ENCODE assay signal across 30 mouse cellular contexts in the genomic region with DNA sequence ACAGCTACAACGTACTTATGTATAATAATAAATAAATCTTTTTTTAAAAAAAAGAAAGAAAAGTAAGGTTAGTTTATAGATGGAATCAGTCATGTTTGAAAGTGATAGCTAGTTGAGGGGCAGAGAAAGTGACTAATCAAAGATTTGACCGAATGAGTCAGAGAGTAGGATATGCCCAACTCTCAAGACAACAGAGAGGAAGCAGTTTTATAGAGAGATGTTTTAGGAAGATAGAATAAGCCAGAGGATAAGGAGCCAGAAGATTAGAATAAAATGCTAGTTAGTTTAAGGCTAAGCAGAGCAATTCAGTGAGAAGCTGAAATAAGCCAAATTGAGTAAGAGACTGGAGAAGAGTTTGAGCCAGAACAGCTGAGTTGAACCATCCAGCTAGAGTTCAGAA. TPM values are rescaled to one million over a fixed set of nuclear protein-coding genes. Genes with fewer than 3 reads are reported as not detected.
DNase-seq lines count a peak whose midpoint lies in the region; ATAC-seq and TF ChIP-seq lines count a peak whose summit lies in the region.
"Had no signal": no experiment of that assay in that cellular context is flagged by ENCODE, and none has a peak within 500 bp of the region (broad histone marks: within the 10 kb centered on the region; RNA-seq: fewer than 3 reads in every experiment).

No protein-coding gene starts in this region.

- ATAC-seq in liver, embryonic 12.5 days = no peak
- ATAC-seq in G1E (ENCODE audit: extremely low read depth, insufficient number of reproducible peaks, low FRiP score, poor library complexity, severe bottlenecking) = peak; percentile 75
- ATAC-seq: activated CD4-positive, CD25-positive, alpha-beta regulatory T cell, adult 4 months; CD4-positive, CD25-positive, alpha-beta regulatory T cell, adult 4 months; Patski had no signal

- H3K9ac ChIP-seq in liver, adult 2 months (ENCODE audit: low read depth, low read length) = no peak overlapping the region
- H3K9ac ChIP-seq in liver, embryonic 12.5 days = no peak overlapping the region
- H3K9ac ChIP-seq in MEL (ENCODE audit: control insufficient read depth, low read depth, low read length, poor library complexity, severe bottlenecking) = no peak overlapping the region

- H3K9me3 ChIP-seq in liver, embryonic 12.5 days (replicated peaks) = no peaks in the 10 kb centered on the region
- H3K9me3 ChIP-seq in G1E (replicated peaks) = no peaks in the 10 kb centered on the region
- no peaks in the 10 kb centered on the region for H3K9me3 ChIP-seq in MEL (replicated peaks; ENCODE audit: insufficient read depth, low read length)

- no peak overlapping the region for H3K4me3 ChIP-seq in liver, adult 2 months (ENCODE audit: insufficient read depth, low read depth, low read length)
- no peak overlapping the region for H3K4me3 ChIP-seq in liver, embryonic 12.5 days
- H3K4me3 ChIP-seq in G1E (ENCODE audit: low read depth, low read length) (no peak overlapping the region), MEL (ENCODE audit: control insufficient read depth in 1 of 2, insufficient read depth in 1 of 2, low read depth in 2 of 2, low read length in 2 of 2) (no peak overlapping the region)

- peaks cover 34% of the 10 kb centered on the region for H3K4me1 ChIP-seq in liver, adult 2 months (ENCODE audit: control insufficient read depth, insufficient read depth, low read length)
- H3K4me1 ChIP-seq in liver, embryonic 12.5 days = peaks cover 20% of the 10 kb centered on the region
- H3K4me1 ChIP-seq in G1E (ENCODE audit: insufficient read depth, low read depth, low read length) (peaks cover 17% of the 10 kb centered on the region), MEL (ENCODE audit: control insufficient read depth in 1 of 2, insufficient read depth in 2 of 2, low read length in 2 of 2) (peaks cover 8 to 11% of the 10 kb centered on the region in 2 experiments)

- H3K27me3 ChIP-seq in liver, adult 2 months (ENCODE audit: control insufficient read depth, insufficient read depth, low read length) = no peaks in the 10 kb centered on the region
- H3K27me3 ChIP-seq in liver, embryonic 12.5 days (replicated peaks) = no peaks in the 10 kb centered on the region
- H3K27me3 ChIP-seq in G1E (ENCODE audit: insufficient read depth, low read length) (no peaks in the 10 kb centered on the region), MEL (ENCODE audit: control insufficient read depth in 1 of 2, insufficient read depth in 2 of 2, low read length in 2 of 2) (no peaks in the 10 kb centered on the region)
- H3K27me3 ChIP-seq: CH12.LX, Patski had no signal

- TF ChIP-seq EP300 in MEL (IDR thresholded peaks at IDR 0.05; ENCODE audit: low read depth in 1 of 2, low read length in 2 of 2) = peak; percentile 8 to 23; a peak in 1 of 4 replicates

- H3K4me2 ChIP-seq in liver, embryonic 12.5 days = no peak overlapping the region

- TF ChIP-seq CTCF in liver, adult 2 months (IDR thresholded peaks at IDR 0.05; ENCODE audit: low read depth, low read length) = no peak
- no peak for TF ChIP-seq CTCF in G1E (IDR thresholded peaks at IDR 0.05; ENCODE audit: low read depth, low read length)
- no peak for TF ChIP-seq CTCF in MEL (IDR thresholded peaks at IDR 0.05 in 2 of 3, conservative IDR thresholded peaks at IDR 0.05 in 1 of 3; ENCODE audit: control insufficient read depth in 1 of 3, insufficient read depth in 1 of 3, low read depth in 2 of 3, low read length in 3 of 3, poor library complexity in 1 of 3, severe bottlenecking in 1 of 3)

- WGBS in liver, adult 2 months = 88% methylated on average over 2 of the region's 2 CpGs
- 66% methylated on average over 2 of the region's 2 CpGs for WGBS in liver, embryonic 12.5 days (ENCODE audit: insufficient replicate concordance)

- H3K36me3 ChIP-seq in liver, adult 2 months (ENCODE audit: control insufficient read depth, insufficient read depth, low read length) = peaks cover 33% of the 10 kb centered on the region
- H3K36me3 ChIP-seq in liver, embryonic 12.5 days = peaks cover 13% of the 10 kb centered on the region
- H3K36me3 ChIP-seq in G1E (replicated peaks) (peaks cover 47% of the 10 kb centered on the region), MEL (ENCODE audit: control insufficient read depth in 1 of 2, insufficient read depth in 2 of 2, low read length in 2 of 2) (peaks cover 0 to 18% of the 10 kb centered on the region in 2 experiments; a peak in 2 of 4 replicates)

- H3K27ac ChIP-seq in liver, adult 2 months (replicated peaks; ENCODE audit: insufficient read depth, low read depth, low read length) = peak overlapping the region; percentile 82
- no peak overlapping the region for H3K27ac ChIP-seq in liver, embryonic 12.5 days
- 0 out of 2 replicates have a peak overlapping the region, but pooled peaks have one; percentile 19 for H3K27ac ChIP-seq in MEL (ENCODE audit: control insufficient read depth, low read depth, low read length)

- no peak for TF ChIP-seq RAD21 in MEL (IDR thresholded peaks at IDR 0.05; ENCODE audit: low read depth, low read length)

- no peaks in the 10 kb centered on the region for H3K79me2 ChIP-seq in liver, adult 2 months (ENCODE audit: control insufficient read depth, insufficient read depth, low read length)
- no peaks in the 10 kb centered on the region for H3K79me2 ChIP-seq in MEL (ENCODE audit: control insufficient read depth, insufficient read depth, low read length, poor library complexity)

- TF ChIP-seq POLR2A in liver, adult 2 months (IDR thresholded peaks at IDR 0.05; ENCODE audit: extremely low read depth, insufficient read depth, low read length) = no peak
- TF ChIP-seq POLR2A in MEL (IDR thresholded peaks at IDR 0.05; ENCODE audit: control insufficient read depth in 1 of 2, insufficient read depth in 1 of 2, low read depth in 1 of 2, low read length in 2 of 2, poor library complexity in 1 of 2) = no peak

- DNase-seq in liver, adult 2 months (ENCODE audit: extremely low read depth, low read depth, low spot score) = no peak
- DNase-seq in 416B (ENCODE audit: low read depth) (peak; percentile 80), G1E (ENCODE audit: low spot score) (no peak), MEL (ENCODE audit: low read depth, low spot score) (peak; percentile 11), adipocyte (ENCODE audit: low spot score) (no peak)
- no peak for DNase-seq in gastrocnemius, postnatal 10 days
- no peak for DNase-seq in spleen, postnatal 10 days (ENCODE audit: low spot score in 2 of 2)
- DNase-seq: adrenal gland, adult 2 months; adrenal gland, adult 8-10 months; adrenal gland, postnatal 10 days; adrenal gland, postnatal 14 days; adrenal gland, postnatal 25 days; adrenal gland, postnatal 36 days; B cell, adult 2 months; cerebellum, adult 11 months; cerebellum, adult 11-12 months; cerebellum, adult 18-20 months; cerebellum, adult 2 months; cerebellum, adult 8-10 months; cerebellum, adult 9-10 months had no signal

TF ChIP-seq in MEL, 35 proteins besides CTCF, POLR2A, EP300 and RAD21 (continues in another document):
- TF ChIP-seq ZMIZ1 (IDR thresholded peaks at IDR 0.05; ENCODE audit: low read depth, low read length) (no peak), ZNF384 (IDR thresholded peaks at IDR 0.05; ENCODE audit: low read depth, low read length) (peak; percentile 30; the same call in 1 of the 2 replicates), ETS1 (IDR thresholded peaks at IDR 0.05; ENCODE audit: low read depth, low read length) (0 out of 2 replicates have a peak, but pooled peaks have one; percentile 7), TCF12 (IDR thresholded peaks at IDR 0.05; ENCODE audit: low read depth, low read length) (peak; percentile 30; the same call in 1 of the 2 replicates), KAT2A (conservative IDR thresholded peaks at IDR 0.05; ENCODE audit: low read depth, low read length) (no peak)

RNA-seq across cellular contexts. Expression of a gene that starts 12.5 kb away (rescaled TPM):
- total RNA-seq in liver, adult 2 months (2014; rRNA removed) = 25.3 and 31.0 TPM in 2 replicates
- polyA plus RNA-seq in liver, adult 2 months (2012; rRNA removed) = 3.9 and 15.6 TPM in 2 replicates
- 11.8 and 12.0 TPM in 2 replicates for polyA plus RNA-seq in liver, embryonic 12.5 days (2016; fragmentation: Nextera tagmentation; extraction: Ambion mirVana)
- total RNA-seq in G1E (2014; fragmentation: Nextera tagmentation) (85.6 and 101 TPM in 2 replicates), G1E (2017) (62.7 and 75.4 TPM in 2 replicates), MEL (2012; rRNA removed) (3.4 TPM in 2 replicates)
- polyA plus RNA-seq in G1E (2012) (1.8 and 2.7 TPM in 2 replicates), MEL (2012; ENCODE audit: insufficient read depth in 1 of 2, insufficient read length in 2 of 2, low read depth in 1 of 2, low replicate concordance in 2 of 2, missing spikeins in 1 of 2) (1 to 10 TPM in 1 of 2 experiments, not detected in 1; 5.7 TPM)
- 10 to 100 TPM in 1 of 2 experiments, 1 to 10 TPM in 1; 7.5 to 13.5 TPM for total RNA-seq in gastrocnemius, postnatal 10 days (2021)

RNA-seq across cellular contexts. Expression of a gene that starts 22.1 kb away (rescaled TPM):
- not detected in 2 replicates for total RNA-seq in liver, adult 2 months (2014; rRNA removed)
- polyA plus RNA-seq in liver, adult 2 months (2012; rRNA removed) = not detected in 2 replicates
- not detected in 2 replicates for polyA plus RNA-seq in liver, embryonic 12.5 days (2016; fragmentation: Nextera tagmentation; extraction: Ambion mirVana)
- total RNA-seq in G1E (2014; fragmentation: Nextera tagmentation) (not detected in 2 replicates), G1E (2017) (not detected in 2 replicates), MEL (2012; rRNA removed) (not detected in 2 replicates)
- polyA plus RNA-seq in G1E (2012) (not detected in 2 replicates), MEL (2012; ENCODE audit: insufficient read depth in 1 of 2, insufficient read length in 2 of 2, low read depth in 1 of 2, low replicate concordance in 2 of 2, missing spikeins in 1 of 2) (not detected)
- total RNA-seq in gastrocnemius, postnatal 10 days (2021) = not detected
- total RNA-seq: adrenal gland, adult 18-20 months; adrenal gland, adult 2 months; adrenal gland, adult 8-10 months; adrenal gland, postnatal 10 days; adrenal gland, postnatal 14 days; adrenal gland, postnatal 25 days; adrenal gland, postnatal 36 days; adrenal gland, postnatal 4 days; CH12.LX; ES-E14 had no signal
- polyA plus RNA-seq: activated CD4-positive, CD25-positive, alpha-beta regulatory T cell, adult 4 months; adrenal gland, adult 2 months; brain, embryonic 14.5 days; C2C12; CD4-positive, CD25-positive, alpha-beta regulatory T cell, adult 4 months; cerebellum, adult 2 months; Patski had no signal

RNA-seq across cellular contexts. Expression of a gene that starts 36.4 kb away (rescaled TPM):
- 7.9 and 12.2 TPM in 2 replicates for total RNA-seq in liver, adult 2 months (2014; rRNA removed)
- 4.2 and 4.3 TPM in 2 replicates for polyA plus RNA-seq in liver, adult 2 months (2012; rRNA removed)
- polyA plus RNA-seq in liver, embryonic 12.5 days (2016; fragmentation: Nextera tagmentation; extraction: Ambion mirVana) = 8.6 and 9.2 TPM in 2 replicates
- total RNA-seq in G1E (2014; fragmentation: Nextera tagmentation) (21.3 and 28.7 TPM in 2 replicates), G1E (2017) (16.0 and 19.2 TPM in 2 replicates), MEL (2012; rRNA removed) (2.7 and 4.4 TPM in 2 replicates)
- polyA plus RNA-seq in G1E (2012) (2.8 and 3.7 TPM in 2 replicates), MEL (2012; ENCODE audit: insufficient read depth in 1 of 2, insufficient read length in 2 of 2, low read depth in 1 of 2, low replicate concordance in 2 of 2, missing spikeins in 1 of 2) (1 to 10 TPM in 1 of 2 experiments, not detected in 1; 2.7 TPM)
- total RNA-seq in gastrocnemius, postnatal 10 days (2021) = 10 to 100 TPM; 10.2 to 12.5 TPM

RNA-seq across cellular contexts. Expression of a gene that starts 50.6 kb away (rescaled TPM):
- total RNA-seq in liver, adult 2 months (2014; rRNA removed) = 94.7 and 99.5 TPM in 2 replicates
- 14.8 and 19.4 TPM in 2 replicates for polyA plus RNA-seq in liver, adult 2 months (2012; rRNA removed)
- 6.0 and 7.0 TPM in 2 replicates for polyA plus RNA-seq in liver, embryonic 12.5 days (2016; fragmentation: Nextera tagmentation; extraction: Ambion mirVana)
- not detected in 2 replicates for total RNA-seq in G1E (2014; fragmentation: Nextera tagmentation)
- total RNA-seq in G1E (2017) = 0.27 and 0.29 TPM in 2 replicates
- not detected in 2 replicates for polyA plus RNA-seq in G1E (2012)
- 0.65 and 1.1 TPM in 2 replicates for total RNA-seq in MEL (2012; rRNA removed)
- polyA plus RNA-seq in MEL (2012; ENCODE audit: insufficient read depth in 1 of 2, insufficient read length in 2 of 2, low read depth in 1 of 2, low replicate concordance in 2 of 2, missing spikeins in 1 of 2) = 1 to 10 TPM in 1 of 2 experiments, not detected in 1; 1.3 TPM
- 10 to 100 TPM; 10.5 TPM for total RNA-seq in gastrocnemius, postnatal 10 days (2021)

Comparison
In these comparisons a context has a peak if more than half of its experiments do, and no peak if none do; other contexts are left out.
1. DNase-seq: peak in 416B (single experiment) and MEL (single experiment); none in liver, adult 2 months (single experiment), G1E (single experiment), gastrocnemius, postnatal 10 days (single experiment), adipocyte (single experiment) and spleen, postnatal 10 days (0 of 2).